Mouse (Mus musculus) right cerebral cortex, postnatal 25 days (tissue): ENCODE data around the gene Pianp.

Source experiments
- DNase-seq: peaks from one replicate; pipeline ENCODE4 v3.0.0; 2022

Pianp gene

DNA sequence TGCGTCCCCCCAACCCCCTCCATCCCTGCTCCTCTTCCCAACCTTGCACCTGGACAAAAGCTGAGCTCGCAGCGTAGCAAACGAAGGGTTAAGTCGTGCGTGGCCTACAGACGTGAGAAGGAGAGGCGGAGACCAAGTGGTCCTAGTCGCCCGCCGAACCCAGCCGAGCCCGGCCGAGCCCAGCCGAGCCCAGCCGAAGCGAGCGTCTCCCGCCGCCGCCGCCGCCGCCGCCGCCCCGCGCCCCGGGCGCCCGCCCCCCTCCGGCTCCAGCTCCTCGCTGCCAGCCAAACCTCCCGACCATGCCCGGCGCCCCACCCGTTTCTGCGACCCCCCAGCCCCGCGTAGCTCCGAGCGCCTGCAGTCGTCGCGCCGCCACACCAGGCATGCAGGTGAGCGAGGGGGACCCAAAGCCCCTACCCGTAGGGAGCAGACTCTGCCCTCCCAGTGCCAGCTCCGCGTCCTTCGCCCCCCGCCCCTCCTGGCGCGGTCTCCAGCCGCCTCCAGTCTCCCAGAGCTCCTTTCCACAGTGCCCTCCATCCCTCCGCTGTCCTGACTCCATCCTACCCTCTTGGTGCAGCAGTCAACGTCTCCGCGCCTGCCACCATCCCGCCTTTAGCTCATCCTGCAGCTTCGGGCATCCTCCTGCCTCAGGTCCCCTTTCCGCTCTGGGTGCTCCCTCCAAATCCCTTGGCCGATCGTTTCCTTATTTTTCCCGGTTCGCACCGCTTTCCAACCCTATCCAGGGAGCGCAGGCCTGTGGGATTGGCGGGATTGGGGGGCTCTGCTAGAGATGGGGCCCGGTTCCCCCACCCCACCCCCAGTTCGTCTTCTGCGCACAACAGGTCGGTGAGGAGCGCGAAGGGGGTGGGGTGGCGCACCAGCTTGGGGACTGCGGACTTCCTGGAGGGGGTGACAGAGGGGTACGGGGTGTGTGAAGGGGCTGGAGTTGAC is at the start of gene Pianp:
Pianp (plus strand) TSS at position 144 of the 951 bp plus-strand sequence.
- peak; percentile 88 for DNase-seq

DNA sequence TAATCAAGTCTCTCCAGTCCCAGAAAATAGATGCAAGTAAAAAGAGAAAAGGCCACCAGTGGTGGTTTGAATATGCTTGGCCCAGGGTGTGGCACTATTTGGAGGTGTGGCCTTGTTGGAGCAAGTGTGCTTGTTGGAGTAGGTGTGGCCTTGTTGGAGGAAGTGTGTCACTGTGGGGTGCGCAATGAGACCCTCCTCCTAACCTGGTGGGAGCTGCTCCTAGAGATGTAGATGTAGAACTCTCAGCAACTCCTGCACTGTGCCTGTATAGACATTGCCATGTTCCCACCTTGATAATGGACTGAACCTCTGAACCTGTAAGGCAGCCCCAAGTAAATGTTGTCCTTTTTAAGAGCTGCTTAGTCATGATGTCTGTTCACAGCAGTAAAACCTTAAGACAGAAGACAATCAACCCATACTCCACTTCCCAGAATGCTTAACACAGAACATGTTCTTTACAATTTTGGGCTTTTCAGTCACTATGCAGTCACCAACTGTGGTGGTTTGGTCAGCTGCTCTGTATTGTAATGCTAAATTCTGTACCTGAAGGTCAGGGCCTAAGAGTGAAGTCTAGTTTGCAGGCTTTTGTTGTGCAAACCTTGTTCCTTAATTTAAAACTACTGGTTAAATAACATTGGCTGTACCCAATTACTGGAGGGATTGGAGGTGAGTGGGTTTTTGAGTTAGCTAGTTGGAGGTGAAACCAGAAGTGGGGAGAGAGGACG is 42.3 kb upstream of the Pianp start:
- no peak for DNase-seq

DNA sequence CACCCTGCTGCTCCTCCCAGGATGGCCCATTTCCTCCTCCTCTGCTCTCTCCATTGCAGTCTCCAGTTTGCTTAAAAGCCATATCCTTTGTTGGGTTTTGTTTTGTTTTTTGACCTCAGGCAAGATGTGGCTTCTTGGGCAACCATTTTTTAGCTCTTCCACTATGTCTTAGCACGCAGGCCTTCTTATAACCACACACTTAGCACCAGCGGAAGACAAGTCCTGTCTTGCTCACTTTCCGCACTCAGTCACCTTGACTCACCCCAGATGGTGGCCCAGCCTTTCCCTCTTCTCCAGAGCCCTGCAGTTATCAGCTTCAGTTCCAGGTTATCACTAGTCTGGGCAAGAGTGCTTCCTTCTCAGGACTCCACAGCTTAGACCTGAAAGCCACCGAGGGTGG is 41.3 kb upstream of the Pianp start:
- DNase-seq = no peak

DNA sequence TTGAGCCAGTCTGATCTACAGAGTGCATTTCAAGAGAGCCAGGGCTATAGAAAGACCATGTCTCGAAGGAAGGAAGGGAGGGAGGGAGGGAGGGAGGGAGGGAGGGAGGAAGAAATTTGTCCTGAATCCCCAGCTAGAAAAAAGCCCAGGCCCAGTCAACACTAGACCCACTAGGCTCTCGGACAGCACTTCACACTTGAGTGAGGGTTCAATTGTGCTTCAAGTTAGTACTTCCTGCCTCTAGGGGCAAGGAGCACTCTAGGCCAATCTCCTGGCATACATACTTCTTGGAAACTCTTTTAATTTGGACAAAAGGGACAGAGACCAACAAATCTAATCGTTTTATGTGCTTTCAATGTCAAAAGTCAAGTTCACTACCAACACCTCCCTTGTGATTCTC is 38.4 kb upstream of the Pianp start:
- no peak for DNase-seq

- DNase-seq = no peak
Observed at GRCm38 (mm10) chr6:124959960-124960359, 36.5 kb upstream of the Pianp start.

- no peak for DNase-seq
Observed at GRCm38 (mm10) chr6:124961021-124961420, 35.5 kb upstream of the Pianp start.

- no peak for DNase-seq
Observed at GRCm38 (mm10) chr6:124964638-124965037, 31.9 kb upstream of the Pianp start.

GRCm38 (mm10) chr6:124965088-124965719 is 31.3 kb upstream of the Pianp start, which contains the start of gene Cops7a:
Gene Cops7a (minus strand): TSS chr6:124965538.
- DNase-seq = peak; percentile 97

DNA sequence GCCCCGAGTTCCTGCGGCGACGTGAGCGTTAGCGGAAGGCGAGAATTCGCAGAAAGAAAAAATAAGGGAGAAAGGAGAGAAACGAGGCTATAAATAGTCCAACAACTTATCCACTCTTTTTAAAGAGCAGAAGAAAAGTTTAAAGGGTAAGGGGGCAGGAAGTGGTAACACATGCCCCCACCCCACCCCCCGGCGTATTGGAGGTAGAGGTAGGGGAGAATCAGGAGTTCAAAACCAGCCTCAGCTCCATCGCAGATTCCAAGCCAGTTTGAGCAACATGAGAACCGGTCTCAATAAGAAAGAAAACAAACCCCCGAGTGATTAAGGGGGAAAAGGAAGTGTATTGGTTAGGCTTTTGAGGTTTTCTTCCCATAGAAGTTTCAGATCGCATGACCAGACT is 30.7 kb upstream of the Pianp start:
- no peak for DNase-seq

- DNase-seq = no peak
Observed at GRCm38 (mm10) chr6:124966466-124967118, 29.9 kb upstream of the Pianp start.

- DNase-seq = no peak
Observed at GRCm38 (mm10) chr6:124967766-124968165, 28.7 kb upstream of the Pianp start.

GRCm38 (mm10) chr6:124992241-124992640 is 4.3 kb upstream of the Pianp start:
- no peak for DNase-seq

GRCm38 (mm10) chr6:124993365-124993764 is 3.1 kb upstream of the Pianp start:
- DNase-seq = no peak

DNA sequence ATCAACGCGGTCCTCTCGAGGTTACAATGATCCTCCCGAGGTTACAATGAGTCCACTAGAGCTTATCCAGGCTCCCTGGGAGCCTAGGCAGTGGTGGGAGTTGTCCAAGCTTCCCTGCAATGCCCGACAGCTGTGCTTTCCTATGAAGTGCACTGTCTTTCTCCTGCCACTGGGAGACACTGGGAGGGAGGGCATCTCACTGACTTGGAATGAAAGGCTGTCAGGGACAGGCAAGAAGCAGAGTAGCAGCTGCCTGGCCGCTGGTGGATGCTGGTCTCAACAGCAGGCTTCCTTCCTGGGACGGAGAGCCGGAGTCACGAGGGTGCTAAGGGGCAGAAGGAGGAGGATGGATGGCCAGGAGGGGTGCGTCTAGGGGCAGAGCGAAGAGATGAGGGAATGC is 2.6 kb upstream of the Pianp start:
- DNase-seq = no peak

- no peak for DNase-seq
Observed at GRCm38 (mm10) chr6:124995246-124995645, 1.2 kb upstream of the Pianp start.

DNA sequence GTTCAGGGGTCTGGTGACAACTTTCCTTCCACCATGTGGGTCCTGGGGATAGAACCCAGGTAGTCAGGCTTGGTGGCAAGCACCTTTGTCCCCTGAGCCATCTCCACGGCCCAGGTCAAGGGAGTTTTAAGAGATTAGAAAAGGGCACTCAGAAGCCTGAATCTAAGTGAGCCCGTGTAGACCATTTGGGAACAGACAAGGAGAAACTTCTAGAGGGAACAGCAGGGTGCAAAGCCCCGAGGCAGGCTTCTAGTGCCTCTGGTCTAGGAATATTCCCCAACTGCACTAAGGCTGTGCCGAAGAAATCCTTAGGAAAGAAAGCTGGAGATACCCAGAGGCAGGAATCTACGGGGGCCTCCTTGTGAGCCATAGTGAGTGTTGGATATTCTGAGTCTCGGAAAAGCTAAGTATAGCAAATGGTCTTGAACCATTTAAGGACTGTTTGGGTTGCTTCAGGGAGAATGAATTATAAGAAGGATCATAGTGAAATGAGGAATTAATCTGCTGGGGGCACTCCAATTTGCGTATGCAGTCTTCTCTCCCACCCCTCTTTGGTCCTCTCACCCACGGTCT is 577 bp upstream of the Pianp start:
- DNase-seq = no peak

GRCm38 (mm10) chr6:124998066-124998465 is 1.6 kb downstream of the Pianp start:
- DNase-seq = peak; percentile 59

- no peak for DNase-seq
Observed at GRCm38 (mm10) chr6:124999091-124999490, 2.6 kb downstream of the Pianp start.

DNA sequence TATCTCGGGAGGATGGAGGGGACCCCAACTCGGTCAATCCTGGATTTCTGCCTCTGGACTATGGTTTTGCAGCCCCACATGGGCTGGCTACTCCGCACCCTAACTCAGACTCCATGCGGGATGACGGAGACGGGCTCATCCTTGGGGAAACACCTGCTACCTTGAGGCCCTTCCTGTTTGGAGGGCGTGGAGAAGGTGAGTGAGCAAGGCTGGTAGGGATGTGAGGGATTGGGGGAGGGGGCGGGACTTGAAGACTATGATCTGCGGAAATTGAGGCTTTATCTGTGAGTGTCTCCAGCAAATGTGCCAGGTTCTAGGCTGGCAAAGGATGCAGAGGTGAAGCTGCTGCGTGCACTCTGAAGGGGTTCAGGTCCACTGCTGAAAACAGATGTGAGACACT is 3.1 kb downstream of the Pianp start:
- DNase-seq = no peak

GRCm38 (mm10) chr6:125003706-125004105 is 7.2 kb downstream of the Pianp start:
- no peak for DNase-seq

DNA sequence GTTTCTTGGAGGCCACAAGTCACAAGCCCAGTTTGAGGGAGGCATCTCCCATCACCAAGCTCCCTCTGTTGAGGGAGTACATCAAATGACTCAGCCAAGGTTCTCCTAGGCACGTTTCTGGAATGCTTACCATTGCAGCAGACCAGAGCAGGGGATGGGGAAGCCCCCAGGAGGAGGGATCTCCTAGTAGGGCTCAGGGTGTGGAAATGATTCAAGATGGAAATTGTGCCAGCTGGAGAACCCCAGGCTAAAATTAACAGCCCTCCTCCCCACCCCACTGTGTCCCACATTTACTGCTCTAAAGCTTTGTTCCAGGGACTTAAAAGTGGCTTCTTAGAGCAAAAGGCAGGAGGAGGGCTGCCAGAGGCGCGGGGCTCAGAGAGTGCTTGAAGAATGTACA is 8.6 kb downstream of the Pianp start:
- no peak for DNase-seq

DNA sequence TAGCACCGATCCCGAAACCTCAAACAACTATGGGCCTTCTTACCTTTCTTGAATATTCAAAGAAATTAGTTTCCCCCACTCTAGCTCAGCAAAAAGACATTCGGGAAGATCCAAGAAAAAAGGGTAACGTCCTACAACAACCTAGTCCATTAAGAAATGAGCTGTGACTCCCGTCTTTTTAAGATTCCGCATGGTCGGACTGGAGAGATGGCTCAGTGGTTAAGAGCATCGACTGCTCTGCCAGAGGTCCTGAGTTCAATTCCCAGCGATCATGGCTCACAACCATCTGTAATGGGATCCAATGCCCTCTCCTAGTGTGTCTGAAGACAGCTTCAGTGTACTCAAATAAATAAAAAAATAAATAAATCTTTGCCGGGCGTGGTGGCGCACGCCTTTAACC is 11.6 kb downstream of the Pianp start:
- DNase-seq = no peak
